Mouse (Mus musculus) skeletal muscle tissue, postnatal 0 days (tissue): ENCODE data around the gene Gm17019. TPM values are rescaled to one million over a fixed set of nuclear protein-coding genes. Genes with fewer than 3 reads are reported as not detected.

Source experiments
- polyA plus RNA-seq: library from polyadenylated mRNA; unstranded; fragments of >200 nt; fragmentation: Nextera tagmentation; extraction: Ambion mirVana; gene quantifications from 2 replicates; pipeline ENCODE4 v1.2.1, GENCODE M21; 2015

Gm17019 gene
- not detected in 2 replicates for polyA plus RNA-seq

DNA sequence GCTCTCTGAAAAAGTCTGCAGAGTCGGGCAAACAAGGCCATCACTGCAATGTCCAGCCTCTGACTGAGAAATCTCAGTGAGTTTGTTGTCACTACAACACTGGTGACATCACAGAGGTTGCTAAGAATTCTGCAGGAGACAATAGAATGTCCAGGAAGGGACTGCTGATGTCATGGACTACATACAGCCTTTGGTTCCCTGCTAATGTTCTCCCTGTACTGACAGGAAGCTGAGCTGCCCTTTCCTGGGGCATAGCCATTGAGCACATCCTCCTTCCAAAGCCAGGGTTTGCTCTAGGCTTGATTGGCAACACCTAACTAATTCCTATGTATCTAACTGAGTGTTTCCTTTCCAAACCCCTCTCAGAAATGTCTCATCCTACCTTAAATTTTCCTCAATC is at the start of gene Gm17019:
Gene Gm17019 (minus strand): TSS at position 101 of the 400 bp plus-strand sequence.

Other genes starting within 250 kb of the Gm17019 start
- gene Gm9758, start 118.1 kb downstream of the Gm17019 start, polyA plus RNA-seq, result not detected in 2 replicates
- not detected in 2 replicates for gene Speer4e, start 94.6 kb downstream of the Gm17019 start, polyA plus RNA-seq
- gene Gm10354, start 54.1 kb downstream of the Gm17019 start, polyA plus RNA-seq, result not detected in 2 replicates